Mouse (Mus musculus): ENCODE data around the gene S1pr4.

DNA sequence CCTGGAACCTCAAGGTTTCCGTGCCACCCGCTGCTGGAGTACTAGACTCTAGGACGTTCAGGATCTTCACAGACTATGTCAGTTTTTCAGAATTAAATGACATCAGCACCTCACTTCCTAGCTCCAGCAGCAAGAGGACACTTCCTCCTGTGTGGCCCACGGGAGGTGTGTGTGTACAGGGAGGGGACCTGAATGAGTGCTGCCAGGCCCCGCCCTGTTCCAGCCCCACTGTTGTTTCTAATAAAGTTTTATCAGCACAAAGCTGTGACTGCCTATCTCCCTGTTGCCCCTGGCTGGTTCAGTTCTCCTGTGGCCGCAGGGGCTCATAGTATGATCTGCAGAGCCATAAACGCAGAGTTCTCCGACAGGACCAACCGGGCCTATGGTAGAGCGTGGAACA is 25.5 kb downstream of the S1pr4 start:
- TF ChIP-seq CTCF (IDR thresholded peaks at IDR 0.05; ENCODE audit: low read depth) = no peak
- no peak for TF ChIP-seq EP300 (IDR thresholded peaks at IDR 0.05; ENCODE audit: low read depth)

Measured in liver, postnatal 0 days (tissue).